Comparison of ENCODE assay signal across 18 mouse cellular contexts in genomic region chr5:105849222-105849621, GRCm38 (mm10). TPM values are rescaled to one million over a fixed set of nuclear protein-coding genes. Genes with fewer than 3 reads are reported as not detected.
DNase-seq lines count a peak whose midpoint lies in the region; ATAC-seq lines count a peak whose summit lies in the region.
"Had no signal": no experiment of that assay in that cellular context is flagged by ENCODE, and none has a peak within 500 bp of the region (broad histone marks: within the 10 kb centered on the region; RNA-seq: fewer than 3 reads in every experiment).

No protein-coding gene starts in this region.

- 58% methylated on average over 4 of the region's 4 CpGs for WGBS in lung, embryonic 16.5 days

- ATAC-seq in lung, embryonic 16.5 days (ENCODE audit: low read depth): peak; percentile 54; the same call in 1 of the 2 replicates
- peak; percentile 27 to 35 for ATAC-seq in hematopoietic stem cell, adult 5-6 weeks (replicated peaks in 1 of 2; ENCODE audit: insufficient read depth in 1 of 2, low FRiP score in 2 of 2, low TSS enrichment in 1 of 2, low read depth in 1 of 2, poor library complexity in 2 of 2, severe bottlenecking in 2 of 2)
- ATAC-seq: hindbrain, postnatal 0 days; midbrain, embryonic 13.5 days had no signal

- no peak overlapping the region for H3K9ac ChIP-seq in lung, embryonic 16.5 days (ENCODE audit: low read length)
- H3K9ac ChIP-seq: limb, embryonic 15.5 days; midbrain, embryonic 13.5 days had no signal

- H3K27me3 ChIP-seq in lung, embryonic 16.5 days (ENCODE audit: control insufficient read depth, insufficient read depth, low read depth, low read length): no peaks in the 10 kb centered on the region
- H3K27me3 ChIP-seq: limb, embryonic 15.5 days; midbrain, embryonic 13.5 days had no signal

- no peak for DNase-seq in lung, postnatal 36 days
- DNase-seq in adrenal gland, adult 8-10 months: peak; percentile 66
- DNase-seq in thymus, postnatal 14 days: peak; percentile 63
- no peak for DNase-seq in kidney, postnatal 25 days
- no peak for DNase-seq in gastrocnemius, postnatal 25 days
- DNase-seq: cerebellum, adult 8-10 months; embryo, embryonic 11 days; gastrocnemius, postnatal 10 days; heart, postnatal 36 days; lung, adult 18-20 months; right cerebral cortex, postnatal 14 days had no signal

- H3K36me3 ChIP-seq in lung, embryonic 16.5 days (ENCODE audit: control insufficient read depth, insufficient read depth, low read length): no peaks in the 10 kb centered on the region
- H3K36me3 ChIP-seq: heart, embryonic 10.5 days; limb, embryonic 15.5 days; midbrain, embryonic 13.5 days had no signal

- H3K4me2 ChIP-seq in lung, embryonic 16.5 days (ENCODE audit: low read depth, low read length): no peak overlapping the region
- H3K4me2 ChIP-seq: limb, embryonic 15.5 days; midbrain, embryonic 13.5 days had no signal

- peak overlapping the region; percentile 19; the same call in 1 of the 2 replicates for H3K27ac ChIP-seq in lung, embryonic 16.5 days (ENCODE audit: low read length)
- H3K27ac ChIP-seq: heart, embryonic 10.5 days; hindbrain, postnatal 0 days; limb, embryonic 15.5 days; midbrain, embryonic 13.5 days had no signal

- H3K4me1 ChIP-seq in lung, embryonic 16.5 days (replicated peaks; ENCODE audit: control insufficient read depth, insufficient read depth, low read length): peaks cover 13% of the 10 kb centered on the region
- H3K4me1 ChIP-seq: midbrain, embryonic 13.5 days had no signal

- no peak overlapping the region for H3K4me3 ChIP-seq in lung, embryonic 16.5 days (ENCODE audit: low read length)
- H3K4me3 ChIP-seq: erythroblast, embryonic 14.5 days; heart, embryonic 10.5 days; limb, embryonic 15.5 days; midbrain, embryonic 13.5 days had no signal

- no peaks in the 10 kb centered on the region for H3K9me3 ChIP-seq in lung, embryonic 16.5 days (ENCODE audit: control insufficient read depth, low read length)
- H3K9me3 ChIP-seq: heart, embryonic 10.5 days; limb, embryonic 15.5 days; midbrain, embryonic 13.5 days had no signal

RNA-seq across cellular contexts. Expression of gene Zfp326, which starts 27.1 kb away (rescaled TPM):
- 32.1 and 35.5 TPM in 2 replicates for polyA plus RNA-seq in lung, embryonic 16.5 days (2015; fragmentation: Nextera tagmentation; extraction: Ambion mirVana)
- 10 to 100 TPM; 17.0 to 31.9 (median 26.2) TPM for total RNA-seq in adrenal gland, adult 8-10 months (2022)
- total RNA-seq in hematopoietic stem cell, adult 5-6 weeks (2017): 105 and 122 TPM in 2 replicates
- 1 to 10 TPM; 8.3 to 8.5 TPM for total RNA-seq in gastrocnemius, postnatal 25 days (2021)

Comparison
In these comparisons a context has a peak if more than half of its experiments do, and no peak if none do; other contexts are left out.
1. DNase-seq: peak in adrenal gland, adult 8-10 months (single experiment) and thymus, postnatal 14 days (single experiment); none in lung, postnatal 36 days (single experiment), kidney, postnatal 25 days (0 of 2) and gastrocnemius, postnatal 25 days (single experiment).